Mouse (Mus musculus) lung, postnatal 0 days (tissue): Measurements from ENCODE around the gene Dnm3. TPM values are rescaled to one million over a fixed set of nuclear protein-coding genes. Genes with fewer than 3 reads are reported as not detected.
A peak's percentile ranks its signal among the peaks of the same experiment; 100 is the strongest.

Experiments used
- ATAC-seq: fragments of 200-750 bp; cut with Nextera tagmentation; 2 replicates; pipeline ENCODE4 v1.8.0; 2017; ENCODE audit warnings: moderate library complexity
- DNase-seq: peaks from one replicate; pipeline ENCODE4 v3.0.0-alpha.2; 2016; ENCODE audit warnings: low spot score
- H3K27ac ChIP-seq: fragments of 300-500 bp; sonication (generic); 2 replicates; pipeline ENCODE4 v1.5.1; 2014; ENCODE audit warnings: antibody characterized with exemption, mild to moderate bottlenecking, low read length, mixed read lengths
- H3K27me3 ChIP-seq: fragments of 300-500 bp; sonication (generic); replicated peaks from 2 replicates; pipeline ENCODE4 v1.6.1; 2014; ENCODE audit warnings: low read length, mixed read lengths; ENCODE audit not compliant: insufficient read depth
- H3K36me3 ChIP-seq: fragments of 300-500 bp; sonication (generic); 2 replicates; pipeline ENCODE4 v1.6.1; 2014; ENCODE audit warnings: low read length, mixed read lengths; ENCODE audit not compliant: insufficient read depth
- H3K4me1 ChIP-seq: fragments of 300-500 bp; sonication (generic); 2 replicates; pipeline ENCODE4 v1.6.1; 2014; ENCODE audit warnings: antibody characterized with exemption, low read depth, low read length, mixed read lengths; ENCODE audit not compliant: insufficient read depth
- H3K4me2 ChIP-seq: fragments of 300-500 bp; sonication (generic); replicated peaks from 2 replicates; pipeline ENCODE4 v1.6.1; 2014; ENCODE audit warnings: low read depth, mild to moderate bottlenecking, low read length, moderate library complexity, mixed read lengths
- H3K4me3 ChIP-seq: fragments of 300-500 bp; sonication (generic); 2 replicates; pipeline ENCODE4 v1.5.1; 2014; ENCODE audit warnings: low read depth, low read length
- H3K9ac ChIP-seq: fragments of 300-500 bp; sonication (generic); replicated peaks from 2 replicates; pipeline ENCODE4 v1.6.1; 2014; ENCODE audit warnings: low read depth, mild to moderate bottlenecking
- H3K9me3 ChIP-seq: fragments of 300-500 bp; sonication (generic); 2 replicates; pipeline ENCODE4 v1.6.1; 2016; ENCODE audit warnings: low read length, mixed read lengths
- CTCF ChIP-seq: IDR thresholded peaks from 2 replicates; pipeline ENCODE4 v1.5.1; 2016; ENCODE audit warnings: antibody characterized with exemption, mild to moderate bottlenecking
- EP300 ChIP-seq: IDR thresholded peaks from 2 replicates; pipeline ENCODE4 v1.6.1; 2016; ENCODE audit warnings: antibody characterized with exemption, mild to moderate bottlenecking, control low read depth
- WGBS: fragments of 180-500 bp; shearing (Covaris S2); extraction: QIAGEN DNeasy Blood & Tissue Kit; methylation state at CpG from one replicate; pipeline ENCODE4 v1.1.7; 2014; 5-methylcytosine and 5-hydroxymethylcytosine counted together
- polyA plus RNA-seq: library from polyadenylated mRNA; unstranded; fragments of >200 nt; fragmentation: Nextera tagmentation; extraction: Ambion mirVana; gene quantifications from 2 replicates; pipeline ENCODE4 v1.2.1, GENCODE M21; 2015

The Dnm3 gene
- polyA plus RNA-seq, 1 experiment from 2014 or later: 3.4 TPM

GRCm38 (mm10) chr1:161977331-161977730 is 500.5 kb downstream of the Dnm3 start:
- no peaks in the 10 kb centered on the region for H3K36me3 ChIP-seq
- no peak overlapping the region for H3K27ac ChIP-seq
- WGBS: 79% methylated on average over 4 of the region's 4 CpGs
- no peak overlapping the region for H3K4me3 ChIP-seq
- no peak overlapping the region for H3K9ac ChIP-seq
- no peaks in the 10 kb centered on the region for H3K9me3 ChIP-seq
- H3K4me1 ChIP-seq: 0 out of 2 replicates have a peak, but pooled peaks cover 4% of the 10 kb centered on the region
- TF ChIP-seq EP300: no peak
- TF ChIP-seq CTCF: no peak
- DNase-seq: no peak
- no peaks in the 10 kb centered on the region for H3K27me3 ChIP-seq
- ATAC-seq: no peak
- H3K4me2 ChIP-seq: no peak overlapping the region

- H3K36me3 ChIP-seq: no peaks in the 10 kb centered on the region
- H3K4me2 ChIP-seq: no peak overlapping the region
- H3K9ac ChIP-seq: no peak overlapping the region
- peak; percentile 75 for ATAC-seq
- H3K4me1 ChIP-seq: 0 out of 2 replicates have a peak, but pooled peaks cover 4% of the 10 kb centered on the region
- no peaks in the 10 kb centered on the region for H3K27me3 ChIP-seq
- no peaks in the 10 kb centered on the region for H3K9me3 ChIP-seq
- WGBS: 39% methylated on average over 16 of the region's 16 CpGs
- peak; percentile 92 for DNase-seq
- TF ChIP-seq EP300 (peak; percentile 23; the same call in 1 of the 2 replicates), CTCF (peak; percentile 98)
- no peak overlapping the region for H3K27ac ChIP-seq
- no peak overlapping the region for H3K4me3 ChIP-seq
Measured at GRCm38 (mm10) chr1:161976255-161977182, 501.3 kb downstream of the Dnm3 start.

GRCm38 (mm10) chr1:161972233-161972632 is 505.6 kb downstream of the Dnm3 start:
- WGBS: 83% methylated on average over 8 of the region's 8 CpGs
- ATAC-seq (no peak), DNase-seq (no peak)
- H3K4me2 ChIP-seq: no peak overlapping the region
- no peak overlapping the region for H3K4me3 ChIP-seq
- H3K4me1 ChIP-seq: peaks cover 4% of the 10 kb centered on the region; the same call in 1 of the 2 replicates
- H3K36me3 ChIP-seq: no peaks in the 10 kb centered on the region
- H3K9ac ChIP-seq: no peak overlapping the region
- H3K27me3 ChIP-seq: no peaks in the 10 kb centered on the region
- TF ChIP-seq CTCF (no peak), EP300 (no peak)
- H3K9me3 ChIP-seq: no peaks in the 10 kb centered on the region
- H3K27ac ChIP-seq: no peak overlapping the region

GRCm38 (mm10) chr1:161970874-161971273 is 507.0 kb downstream of the Dnm3 start:
- ATAC-seq: no peak
- H3K9ac ChIP-seq: no peak overlapping the region
- no peak overlapping the region for H3K27ac ChIP-seq
- H3K36me3 ChIP-seq: no peaks in the 10 kb centered on the region
- H3K4me2 ChIP-seq: no peak overlapping the region
- no peak overlapping the region for H3K4me3 ChIP-seq
- no peaks in the 10 kb centered on the region for H3K27me3 ChIP-seq
- H3K9me3 ChIP-seq: no peaks in the 10 kb centered on the region
- no peak for DNase-seq
- peaks cover 4% of the 10 kb centered on the region; the same call in 1 of the 2 replicates for H3K4me1 ChIP-seq
- WGBS: 96% methylated on average over 9 of the region's 9 CpGs
- no peak for TF ChIP-seq CTCF
- TF ChIP-seq EP300: no peak

- Histone ChIP-seq H3K4me2 (peak within 1 kb of the TSS; percentile 63), H3K9me3 (no peaks in the 10 kb centered on the region), H3K36me3 (no peaks in the 10 kb centered on the region), H3K4me3 (peak within 1 kb of the TSS; percentile 77), H3K9ac (peak within 1 kb of the TSS; percentile 82), H3K4me1 (no peaks in the 10 kb centered on the region; the same call in 1 of the 2 replicates), H3K27me3 (no peaks in the 10 kb centered on the region), H3K27ac (peak within 1 kb of the TSS; percentile 85)
- ATAC-seq (peak; percentile 100), DNase-seq (peak; percentile 98)
- TF ChIP-seq EP300 (no peak; the same call in 1 of the 2 replicates), CTCF (peak; percentile 93)
- 2% methylated on average over 38 of the region's 38 CpGs for WGBS
Measured at GRCm38 (mm10) chr1:161968589-161969407, 509.0 kb downstream of the Dnm3 start, which contains the start of gene Pigc. Gene Pigc, plus strand, starts transcription at chr1:161969186.

GRCm38 (mm10) chr1:161967936-161968335 is 509.9 kb downstream of the Dnm3 start:
- no peaks in the 10 kb centered on the region for H3K27me3 ChIP-seq
- H3K4me2 ChIP-seq: no peak overlapping the region
- no peak overlapping the region for H3K9ac ChIP-seq
- WGBS: 45% methylated on average over 2 of the region's 2 CpGs
- TF ChIP-seq CTCF (no peak), EP300 (no peak)
- H3K4me3 ChIP-seq: no peak overlapping the region
- ATAC-seq: no peak
- no peaks in the 10 kb centered on the region for H3K9me3 ChIP-seq
- H3K36me3 ChIP-seq: no peaks in the 10 kb centered on the region
- DNase-seq: peak; percentile 4
- H3K27ac ChIP-seq: no peak overlapping the region
- no peaks in the 10 kb centered on the region; the same call in 1 of the 2 replicates for H3K4me1 ChIP-seq
